Mouse (Mus musculus) spleen, adult 18-20 months (tissue): ENCODE data around the gene Gm13277.
A peak's percentile ranks its signal among the peaks of the same experiment; 100 is the strongest.
"Not testable (repeated sequence)": the region's sequence is repeated elsewhere in the genome, so short reads cannot be mapped to it uniquely, and the experiment has no call there.

Source experiments
- DNase-seq, 2 experiments: peaks; one replicate each; pipeline ENCODE4 v3.0.0; 2022; ENCODE audit warnings: mixed read lengths in 2 of 2

Gm13277 gene

GRCm38 (mm10) chr4:88791250-88791649 lies 2.8 kb downstream of the Gm13277 start, which contains the start of gene Gm13278:
TSS of gene Gm13278 (plus strand) at chr4:88791550.
- DNase-seq: not testable (repeated sequence)

DNA sequence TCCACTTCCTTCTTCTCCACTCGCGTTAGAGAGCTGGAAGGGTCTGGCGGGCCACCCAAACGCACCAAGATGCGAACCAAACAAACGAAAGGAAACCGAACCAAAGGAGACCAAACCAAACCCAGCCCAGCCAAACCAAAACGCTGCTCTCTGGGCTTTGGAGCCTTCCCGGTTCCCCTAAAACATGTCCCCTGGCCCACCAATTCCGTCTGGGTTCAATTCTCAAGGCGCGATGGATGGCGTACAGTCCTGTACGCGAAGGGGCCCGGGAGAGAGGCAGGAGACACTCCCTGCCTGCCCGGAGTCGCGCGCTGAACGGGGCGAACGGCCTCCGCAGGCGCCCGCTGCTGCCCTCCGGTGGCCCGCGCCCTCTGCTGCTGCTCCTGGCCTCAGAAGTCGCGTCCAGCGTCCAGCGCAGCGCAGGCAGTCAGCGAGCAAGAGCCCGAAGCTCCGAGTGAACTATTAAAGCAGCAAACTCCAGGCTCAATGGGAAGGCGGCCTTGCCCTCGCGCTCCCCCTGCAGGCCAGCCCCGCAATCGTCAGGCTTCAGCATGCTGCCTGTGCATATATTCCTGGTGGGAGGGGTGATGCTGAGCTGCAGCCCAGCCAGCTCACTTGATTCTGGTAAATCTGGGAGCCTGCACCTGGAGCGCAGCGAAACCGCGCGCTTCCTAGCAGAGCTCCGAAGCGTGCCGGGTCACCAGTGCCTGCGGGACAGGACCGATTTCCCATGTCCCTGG lies 5.7 kb downstream of the Gm13277 start, which contains the start of gene Gm13275:
TSS of gene Gm13275 (plus strand) at position 552 of the 740 bp plus-strand sequence.
- DNase-seq: peak; percentile 66 to 79

DNA sequence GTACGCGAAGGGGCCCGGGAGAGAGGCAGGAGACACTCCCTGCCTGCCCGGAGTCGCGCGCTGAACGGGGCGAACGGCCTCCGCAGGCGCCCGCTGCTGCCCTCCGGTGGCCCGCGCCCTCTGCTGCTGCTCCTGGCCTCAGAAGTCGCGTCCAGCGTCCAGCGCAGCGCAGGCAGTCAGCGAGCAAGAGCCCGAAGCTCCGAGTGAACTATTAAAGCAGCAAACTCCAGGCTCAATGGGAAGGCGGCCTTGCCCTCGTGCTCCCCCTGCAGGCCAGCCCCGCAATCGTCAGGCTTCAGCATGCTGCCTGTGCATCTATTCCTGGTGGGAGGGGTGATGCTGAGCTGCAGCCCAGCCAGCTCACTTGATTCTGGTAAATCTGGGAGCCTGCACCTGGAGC lies 8.7 kb downstream of the Gm13277 start, which contains the start of gene Gm13279:
TSS of gene Gm13279 (plus strand) at position 301 of the 400 bp plus-strand sequence.
- not testable (repeated sequence) for DNase-seq

DNA sequence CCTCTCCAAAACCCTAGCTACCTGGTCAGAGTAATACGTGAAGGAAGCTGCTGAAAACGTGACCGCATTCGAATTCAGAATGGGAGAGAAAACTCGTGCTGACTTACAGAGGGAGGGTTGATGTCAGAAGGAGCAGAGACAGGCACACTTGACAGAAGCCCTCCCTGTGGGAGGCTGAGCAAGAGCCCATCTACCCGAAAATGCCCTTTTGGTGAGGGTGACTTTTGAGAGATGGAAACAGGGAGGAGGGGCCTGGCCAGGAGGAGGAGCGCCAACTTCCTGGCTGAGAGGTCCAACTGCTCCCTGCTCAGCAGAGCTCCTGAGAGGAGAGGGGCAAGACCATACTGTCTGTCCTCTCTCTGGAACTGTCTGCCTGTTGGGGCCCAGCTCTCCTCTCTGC lies 10.9 kb downstream of the Gm13277 start, which contains the start of gene Gm13285:
TSS of gene Gm13285 (plus strand) at position 301 of the 400 bp plus-strand sequence.
- not testable (repeated sequence) for DNase-seq

DNA sequence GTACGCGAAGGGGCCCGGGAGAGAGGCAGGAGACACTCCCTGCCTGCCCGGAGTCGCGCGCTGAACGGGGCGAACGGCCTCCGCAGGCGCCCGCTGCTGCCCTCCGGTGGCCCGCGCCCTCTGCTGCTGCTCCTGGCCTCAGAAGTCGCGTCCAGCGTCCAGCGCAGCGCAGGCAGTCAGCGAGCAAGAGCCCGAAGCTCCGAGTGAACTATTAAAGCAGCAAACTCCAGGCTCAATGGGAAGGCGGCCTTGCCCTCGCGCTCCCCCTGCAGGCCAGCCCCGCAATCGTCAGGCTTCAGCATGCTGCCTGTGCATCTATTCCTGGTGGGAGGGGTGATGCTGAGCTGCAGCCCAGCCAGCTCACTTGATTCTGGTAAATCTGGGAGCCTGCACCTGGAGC lies 14.5 kb downstream of the Gm13277 start, which contains the start of gene Gm13287:
TSS of gene Gm13287 (plus strand) at position 301 of the 400 bp plus-strand sequence.
- not testable (repeated sequence) for DNase-seq

GRCm38 (mm10) chr4:88805231-88805630 lies 16.8 kb downstream of the Gm13277 start, which contains the start of gene Gm13288:
TSS of gene Gm13288 (plus strand) at chr4:88805531.
- DNase-seq: not testable (repeated sequence)

GRCm38 (mm10) chr4:88805761-88806160 lies 17.3 kb downstream of the Gm13277 start:
- DNase-seq: peak in 1 of 2 experiments; percentile 16

DNA sequence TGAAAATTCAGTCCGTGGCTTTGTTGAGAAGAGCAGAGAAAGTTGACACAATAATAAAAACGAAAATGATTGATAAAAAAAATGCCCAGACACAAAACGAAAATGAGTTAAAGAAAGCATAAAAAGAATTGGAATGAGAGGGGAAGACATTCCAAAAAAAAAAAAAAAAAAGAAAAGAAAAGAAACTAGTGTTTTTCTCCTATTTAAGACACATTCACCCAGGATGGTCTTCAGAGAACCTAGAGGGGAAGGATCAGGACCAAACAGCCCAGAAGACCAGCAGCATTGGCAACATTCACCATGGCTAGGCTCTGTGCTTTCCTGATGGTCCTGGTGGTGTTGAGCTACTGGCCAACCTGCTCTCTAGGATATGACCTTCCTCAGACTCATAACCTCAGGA lies 27.5 kb downstream of the Gm13277 start, which contains the start of gene Ifna7:
TSS of gene Ifna7 (plus strand) at position 301 of the 400 bp plus-strand sequence.
- DNase-seq: no peak

- DNase-seq: no peak
These were observed 31.2 kb downstream of the Gm13277 start, which contains the start of gene Ifna11 for GRCm38 (mm10) chr4:88819659-88820058. TSS of gene Ifna11 (plus strand) at chr4:88819959.

DNA sequence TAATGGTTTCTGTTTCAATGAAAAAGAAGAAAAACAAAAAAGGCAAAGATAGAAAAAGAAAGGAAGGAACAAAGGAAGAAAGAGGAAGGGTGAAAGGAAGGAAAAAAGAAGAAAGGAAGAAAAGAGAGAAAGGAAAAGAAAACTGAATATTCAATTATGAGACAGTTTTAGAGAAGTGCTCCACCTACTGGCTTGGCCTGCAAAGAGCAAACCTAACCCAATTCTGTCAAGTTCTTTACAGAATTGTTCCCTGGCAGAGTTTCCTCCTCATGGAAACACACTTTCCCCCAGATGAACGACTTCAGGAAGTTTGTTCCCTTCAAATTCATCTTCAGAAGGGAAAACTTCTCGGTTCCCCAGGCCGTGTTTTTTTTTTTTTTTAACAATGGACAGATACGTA lies 34.6 kb downstream of the Gm13277 start:
- DNase-seq: peak in 1 of 2 experiments; percentile 21

DNA sequence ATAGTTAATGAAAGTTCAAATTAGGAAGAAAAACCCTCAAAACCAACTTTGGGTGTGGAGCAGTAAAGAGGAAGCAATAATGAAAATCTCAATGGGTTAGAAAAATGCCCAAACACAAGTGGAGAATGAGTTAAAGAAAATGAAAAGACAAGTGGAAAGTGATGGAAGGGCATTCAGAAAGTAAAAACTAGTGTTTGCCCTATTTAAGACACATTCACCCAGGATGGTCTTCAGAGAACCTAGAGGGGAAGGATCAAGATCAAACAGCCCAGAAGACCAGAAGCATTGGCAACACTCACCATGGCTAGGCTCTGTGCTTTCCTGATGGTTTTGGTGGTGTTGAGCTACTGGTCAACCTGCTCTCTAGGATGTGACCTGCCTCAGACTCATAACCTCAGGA lies 38.7 kb downstream of the Gm13277 start, which contains the start of gene Ifna6:
TSS of gene Ifna6 (plus strand) at position 301 of the 400 bp plus-strand sequence.
- DNase-seq: not testable (repeated sequence)

- peak in 1 of 2 experiments; percentile 41 for DNase-seq
These were observed 42.1 kb downstream of the Gm13277 start for GRCm38 (mm10) chr4:88830523-88830922.

DNA sequence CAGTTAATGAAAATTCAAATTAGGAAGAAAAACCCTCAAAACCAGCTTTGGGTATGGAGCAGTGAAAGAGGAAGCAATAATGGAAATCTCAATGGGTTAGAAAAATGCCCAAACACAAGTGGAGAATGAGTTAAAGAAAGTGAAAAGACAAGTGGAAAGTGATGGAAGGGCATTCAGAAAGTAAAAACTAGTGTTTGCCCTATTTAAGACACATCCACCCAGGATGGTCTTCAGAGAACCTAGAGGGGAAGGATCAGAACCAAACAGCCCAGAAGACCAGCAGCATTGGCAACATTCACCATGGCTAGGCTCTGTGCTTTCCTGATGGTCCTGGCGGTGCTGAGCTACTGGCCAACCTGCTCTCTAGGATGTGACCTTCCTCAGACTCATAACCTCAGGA lies 46.8 kb downstream of the Gm13277 start, which contains the start of gene Ifna5:
TSS of gene Ifna5 (plus strand) at position 301 of the 400 bp plus-strand sequence.
- DNase-seq: not testable (repeated sequence)
